Mouse (Mus musculus) CD4-positive, CD25-positive, alpha-beta regulatory T cell, adult 4 months (primary cell): ENCODE results near the gene Izumo4. TPM values are rescaled to one million over a fixed set of nuclear protein-coding genes. Genes with fewer than 3 reads are reported as not detected.

Experiments
- ATAC-seq: one replicate; pipeline ENCODE4 v1.8.0; 2017
- polyA plus RNA-seq, 2 experiments: library from polyadenylated mRNA; unstranded; fragments of 100-300 nt; shearing (Covaris generic); gene quantifications; one replicate each; pipeline ENCODE4 v1.2.1; 2017

The Izumo4 gene
- polyA plus RNA-seq, 2 experiments from 2014 or later: 89.2 to 116 TPM

- ATAC-seq: no peak
Observed at GRCm38 (mm10) chr10:80669737-80670485, 32.1 kb upstream of the Izumo4 start.

GRCm38 (mm10) chr10:80670531-80670930 is 31.5 kb upstream of the Izumo4 start:
- ATAC-seq: no peak

- ATAC-seq: no peak
Observed at GRCm38 (mm10) chr10:80671251-80671650, 30.7 kb upstream of the Izumo4 start.

GRCm38 (mm10) chr10:80671936-80672690 is 29.9 kb upstream of the Izumo4 start:
- no peak for ATAC-seq

- no peak for ATAC-seq
Observed at GRCm38 (mm10) chr10:80673690-80674089, 28.3 kb upstream of the Izumo4 start.

GRCm38 (mm10) chr10:80674161-80674711 is 27.7 kb upstream of the Izumo4 start:
- ATAC-seq: no peak

GRCm38 (mm10) chr10:80674851-80675404 is 27.1 kb upstream of the Izumo4 start:
- ATAC-seq: no peak

GRCm38 (mm10) chr10:80675405-80676197 is 26.4 kb upstream of the Izumo4 start:
- ATAC-seq: no peak

- peak; percentile 71 for ATAC-seq
Observed at GRCm38 (mm10) chr10:80676198-80676928, 25.6 kb upstream of the Izumo4 start.

GRCm38 (mm10) chr10:80677128-80677875 is 24.7 kb upstream of the Izumo4 start:
- ATAC-seq: peak; percentile 28

- peak; percentile 50 for ATAC-seq
Observed at GRCm38 (mm10) chr10:80677942-80678436, 24.0 kb upstream of the Izumo4 start, which contains the start of gene Mknk2. Mknk2 (minus strand) TSS chr10:80678112.

GRCm38 (mm10) chr10:80678601-80679377 is 23.2 kb upstream of the Izumo4 start:
- ATAC-seq: no peak

GRCm38 (mm10) chr10:80679556-80680259 is 22.3 kb upstream of the Izumo4 start:
- no peak for ATAC-seq

GRCm38 (mm10) chr10:80680260-80680696 is 21.7 kb upstream of the Izumo4 start:
- ATAC-seq: no peak

GRCm38 (mm10) chr10:80682003-80682402 is 20.0 kb upstream of the Izumo4 start:
- peak; percentile 53 for ATAC-seq

- ATAC-seq: no peak
Observed at GRCm38 (mm10) chr10:80683647-80684046, 18.3 kb upstream of the Izumo4 start.

GRCm38 (mm10) chr10:80684214-80684613 is 17.8 kb upstream of the Izumo4 start:
- ATAC-seq: peak; percentile 66

- ATAC-seq: no peak
Observed at GRCm38 (mm10) chr10:80684984-80685383, 17.0 kb upstream of the Izumo4 start.

GRCm38 (mm10) chr10:80686617-80687016 is 15.4 kb upstream of the Izumo4 start:
- ATAC-seq: no peak
